Mouse (Mus musculus) brain, embryonic 14.5 days (tissue): ENCODE measurements around the gene Adcy5. TPM values are rescaled to one million over a fixed set of nuclear protein-coding genes. Genes with fewer than 3 reads are reported as not detected.

Source experiments
- DNase-seq: peaks from one replicate; pipeline ENCODE4 v3.0.0-alpha.2; 2011; ENCODE audit warnings: low read depth
- CTCF ChIP-seq: fragments of 200-500 bp; IDR thresholded peaks from 2 replicates; pipeline ENCODE4 v1.5.1; 2012; ENCODE audit warnings: inconsistent platforms, mild to moderate bottlenecking, moderate library complexity, borderline replicate concordance; ENCODE audit not compliant: insufficient read depth, insufficient read length; ENCODE audit errors: extremely low read depth
- POLR2A ChIP-seq: fragments of 200-500 bp; IDR thresholded peaks from 2 replicates; pipeline ENCODE4 v1.6.1; 2012; ENCODE audit warnings: mild to moderate bottlenecking, inconsistent platforms, borderline replicate concordance; ENCODE audit not compliant: poor library complexity, insufficient read depth, insufficient read length, severe bottlenecking; ENCODE audit errors: extremely low read depth
- polyA plus RNA-seq: library from polyadenylated mRNA; depleted of rRNA; stranded (reverse); fragments of >200 nt; gene quantifications from 2 replicates; pipeline ENCODE4 v1.2.3, GENCODE M21; 2012

Gene Adcy5
- polyA plus RNA-seq, 1 experiment: 36.2 TPM

DNA sequence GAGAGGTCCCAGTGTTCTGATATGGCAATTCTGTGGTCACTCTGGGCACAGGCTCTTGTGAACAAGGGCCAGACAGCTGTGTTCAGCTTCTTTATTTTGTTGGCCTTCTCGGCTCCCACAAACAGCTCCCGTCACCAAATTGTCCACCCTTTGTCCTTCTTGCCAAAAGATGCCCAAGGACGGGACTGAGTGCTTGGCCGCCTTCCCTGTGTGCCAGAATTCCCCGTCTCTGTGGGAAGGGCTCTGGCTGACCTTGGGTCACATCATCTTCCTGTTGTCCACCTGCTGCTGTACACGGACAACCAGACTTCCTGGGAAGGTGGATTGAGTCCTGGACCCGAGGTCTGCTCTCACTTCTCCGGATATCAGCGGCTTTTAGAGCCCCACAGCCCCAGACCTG lies 131.1 kb downstream of the Adcy5 start:
- no peak for DNase-seq
- no peak for TF ChIP-seq POLR2A
- no peak for TF ChIP-seq CTCF

DNA sequence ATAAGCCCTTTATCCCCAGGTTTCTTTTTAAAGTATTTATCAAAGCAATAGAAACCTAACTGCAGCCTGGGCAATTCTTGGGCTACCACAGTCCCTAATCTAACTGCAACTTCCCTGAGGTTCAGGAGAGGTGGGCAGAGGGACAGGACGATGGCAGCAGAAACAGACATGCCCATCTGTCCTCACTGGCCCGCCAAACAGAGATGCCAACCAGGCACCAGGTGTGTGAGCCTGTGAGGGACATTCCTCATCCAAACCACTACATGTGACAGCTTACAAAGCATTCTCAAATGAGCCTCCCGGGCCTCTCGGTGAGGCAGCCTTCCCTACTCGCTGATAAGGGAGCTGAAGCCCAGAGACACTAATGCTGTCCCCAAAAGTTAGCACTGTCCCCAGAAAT lies 132.6 kb downstream of the Adcy5 start:
- DNase-seq: no peak
- TF ChIP-seq CTCF: no peak
- no peak for TF ChIP-seq POLR2A

DNA sequence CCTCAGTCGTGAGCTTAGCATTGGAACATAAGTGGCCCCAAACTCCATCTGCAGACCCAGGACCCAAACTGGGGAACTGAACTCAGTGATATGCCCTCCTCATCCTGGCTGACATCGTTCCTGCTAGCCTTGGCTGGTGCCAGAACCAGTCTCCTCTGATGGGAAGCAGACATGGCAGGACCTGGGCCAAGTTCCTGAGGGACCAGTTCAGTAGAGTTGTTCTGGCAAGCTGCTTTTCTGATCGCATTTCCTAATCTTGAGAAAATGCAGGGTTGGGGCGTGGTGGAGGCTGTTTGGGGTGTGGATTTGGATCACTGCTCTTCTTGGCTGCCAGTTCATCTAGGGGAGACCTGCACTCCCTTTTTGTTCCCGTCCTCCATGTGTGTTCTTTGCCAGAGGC lies 143.1 kb downstream of the Adcy5 start:
- TF ChIP-seq POLR2A (no peak), CTCF (no peak)
- DNase-seq: no peak

DNA sequence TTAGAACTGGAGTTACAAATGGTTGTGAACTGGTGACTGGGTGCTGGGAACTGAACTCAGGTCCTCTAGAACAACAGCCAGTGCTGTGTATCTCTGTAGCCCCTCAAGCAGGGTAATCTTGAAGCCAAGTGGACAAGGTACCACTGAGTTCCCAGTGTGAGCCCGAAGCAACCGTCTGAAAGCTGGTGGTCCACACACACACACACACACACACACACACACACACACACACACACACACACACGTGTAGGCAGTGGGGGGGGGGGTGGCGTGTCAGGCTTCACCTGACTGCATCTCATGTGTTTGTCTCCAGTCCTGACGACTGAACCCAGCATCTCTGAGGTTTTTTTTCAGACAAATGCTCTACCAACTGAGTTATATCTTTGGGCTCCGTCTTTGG lies 145.5 kb downstream of the Adcy5 start:
- TF ChIP-seq POLR2A (no peak), CTCF (no peak)

DNA sequence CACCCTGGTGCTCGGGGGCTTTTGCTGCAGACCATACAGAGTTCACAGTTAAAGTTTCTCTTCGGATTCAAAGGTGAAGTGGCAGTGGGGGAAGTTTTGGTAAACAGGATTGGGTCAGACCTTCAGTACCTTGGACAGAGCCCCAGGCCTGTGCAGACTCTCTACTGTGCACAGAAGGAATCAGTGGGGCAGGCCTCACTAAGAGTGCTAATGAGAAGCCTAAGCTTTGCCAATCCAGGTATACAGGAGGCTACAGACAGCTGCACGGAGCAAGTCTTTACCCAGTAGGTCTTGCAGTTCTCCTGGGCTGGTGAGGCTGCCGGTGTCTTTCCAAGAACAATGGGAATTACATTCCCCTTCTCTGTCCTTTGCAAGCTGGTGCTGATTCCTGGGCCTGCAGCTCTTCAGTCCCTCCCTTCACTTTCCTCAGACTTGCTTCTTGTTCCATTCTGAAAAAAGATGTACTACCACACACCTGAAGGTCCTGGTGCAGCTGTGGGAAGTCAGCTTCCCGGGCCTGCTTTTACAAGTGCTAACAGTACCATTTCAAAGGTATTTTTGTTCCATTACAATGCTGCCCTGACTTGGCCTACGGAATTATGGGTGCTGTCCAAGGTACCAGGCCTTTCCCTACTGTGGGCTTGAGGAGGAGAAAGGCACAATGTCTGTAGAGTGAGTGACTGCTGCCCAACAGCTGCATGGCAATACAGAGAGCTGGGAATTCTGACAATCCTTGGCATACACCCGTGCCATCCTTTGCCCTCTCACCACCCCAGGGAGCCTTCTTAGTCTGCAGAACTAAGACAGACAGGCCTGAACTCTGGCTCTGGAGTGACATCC lies 148.0 kb downstream of the Adcy5 start:
- DNase-seq: no peak
- TF ChIP-seq CTCF (no peak), POLR2A (no peak)

More for the DNA sequence above, 145.5 kb downstream of the Adcy5 start:
- no peak for DNase-seq

DNA sequence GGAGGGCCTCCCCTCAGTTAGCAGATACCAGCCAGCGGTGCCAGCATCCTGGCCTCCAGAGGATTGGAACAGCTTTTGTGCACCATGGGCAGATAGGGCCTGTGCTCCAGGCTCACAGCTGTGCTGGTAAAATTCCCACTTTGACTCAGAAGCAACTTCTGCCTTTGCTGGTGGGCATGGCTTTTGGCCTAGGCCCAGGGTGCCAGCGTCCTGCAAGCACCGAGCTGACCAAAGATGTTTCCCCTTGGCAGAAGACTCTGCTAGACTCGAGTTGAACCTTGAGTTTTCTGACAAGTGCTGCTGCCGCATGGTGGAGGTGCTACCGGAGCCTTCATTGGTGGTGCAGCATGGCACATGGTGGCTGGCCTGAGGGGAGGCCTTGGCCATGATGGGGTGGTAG lies 149.0 kb downstream of the Adcy5 start:
- DNase-seq: no peak
- no peak for TF ChIP-seq CTCF
- TF ChIP-seq POLR2A: no peak

DNA sequence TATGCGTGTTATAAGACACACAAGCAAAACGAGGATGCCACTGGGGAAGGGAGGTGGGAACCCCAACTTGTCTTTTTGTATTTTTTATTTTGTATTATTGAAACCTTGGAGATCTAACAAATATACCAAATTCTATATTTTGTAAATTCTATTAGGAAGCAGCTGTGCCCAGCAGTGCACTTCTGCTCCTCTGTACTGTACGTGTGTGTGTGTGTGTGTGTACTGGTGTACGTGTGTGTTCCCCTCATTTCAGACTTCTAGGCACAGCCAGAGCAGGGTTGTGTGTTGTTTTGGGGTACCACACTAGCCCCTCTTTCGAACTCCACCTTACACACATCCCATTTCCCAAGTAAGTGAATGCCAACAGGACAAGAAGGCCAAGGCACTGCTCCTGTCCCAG lies 149.7 kb downstream of the Adcy5 start:
- no peak for TF ChIP-seq CTCF
- no peak for TF ChIP-seq POLR2A
- DNase-seq: no peak

DNA sequence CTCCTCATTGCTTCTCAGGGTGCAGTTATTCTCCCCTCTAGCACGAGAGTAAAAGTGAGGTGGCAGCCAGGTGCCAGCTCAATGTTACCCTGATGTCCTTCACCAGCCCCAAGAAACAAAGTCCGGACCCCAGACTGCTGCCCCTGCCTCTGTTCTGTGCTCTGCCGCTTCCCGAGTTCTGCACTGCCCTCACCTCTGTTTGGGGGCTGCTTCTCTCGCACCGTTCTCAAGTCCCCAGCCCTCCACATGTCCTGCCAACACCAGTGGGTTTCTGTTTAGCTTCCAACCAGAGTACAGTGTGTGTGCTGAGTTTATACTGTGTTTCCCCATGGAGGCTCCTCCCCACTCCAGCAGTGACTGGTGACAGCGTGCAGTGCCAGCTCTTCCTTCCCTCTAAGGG lies 150.5 kb downstream of the Adcy5 start:
- no peak for DNase-seq
- TF ChIP-seq CTCF (no peak), POLR2A (no peak)

DNA sequence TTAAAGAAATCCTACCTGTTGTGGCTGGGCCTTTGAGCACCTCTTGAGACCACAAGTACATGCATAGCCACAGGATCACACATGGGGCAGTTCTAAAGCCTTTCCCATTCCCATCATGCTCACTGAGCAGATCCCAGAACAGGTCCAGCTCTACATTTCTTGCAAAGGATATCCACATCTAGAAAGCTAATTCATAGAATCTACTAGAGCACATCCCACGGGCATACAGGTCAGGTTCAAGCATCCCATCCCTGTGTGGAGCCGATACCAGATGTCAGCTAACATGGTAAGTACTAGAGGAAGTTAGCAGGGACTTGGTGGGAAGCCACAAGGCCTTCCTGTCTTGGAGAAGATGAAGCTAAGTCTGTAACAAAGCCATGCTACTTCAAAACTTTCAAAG lies 152.0 kb downstream of the Adcy5 start:
- TF ChIP-seq CTCF: no peak
- no peak for TF ChIP-seq POLR2A
- DNase-seq: no peak

DNA sequence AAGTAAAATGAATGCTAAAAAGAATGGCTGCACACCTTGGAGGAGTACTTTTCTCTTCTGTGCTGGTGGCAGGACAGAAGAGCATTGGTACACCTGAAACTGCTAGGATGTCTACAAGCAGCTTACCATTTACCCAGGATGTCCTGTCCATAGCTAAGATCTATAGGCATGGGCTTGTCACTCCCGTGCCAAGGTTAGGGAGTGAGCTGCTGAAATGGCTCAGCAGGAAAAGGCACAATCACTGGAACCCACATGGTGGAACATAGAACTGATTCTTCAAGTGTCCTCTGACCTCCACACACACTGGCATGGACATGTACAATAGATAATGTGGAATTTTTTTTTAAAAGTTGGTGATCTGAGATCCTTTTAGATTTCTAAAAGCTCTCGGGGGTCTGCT lies 152.7 kb downstream of the Adcy5 start:
- no peak for DNase-seq
- no peak for TF ChIP-seq CTCF
- TF ChIP-seq POLR2A: no peak

DNA sequence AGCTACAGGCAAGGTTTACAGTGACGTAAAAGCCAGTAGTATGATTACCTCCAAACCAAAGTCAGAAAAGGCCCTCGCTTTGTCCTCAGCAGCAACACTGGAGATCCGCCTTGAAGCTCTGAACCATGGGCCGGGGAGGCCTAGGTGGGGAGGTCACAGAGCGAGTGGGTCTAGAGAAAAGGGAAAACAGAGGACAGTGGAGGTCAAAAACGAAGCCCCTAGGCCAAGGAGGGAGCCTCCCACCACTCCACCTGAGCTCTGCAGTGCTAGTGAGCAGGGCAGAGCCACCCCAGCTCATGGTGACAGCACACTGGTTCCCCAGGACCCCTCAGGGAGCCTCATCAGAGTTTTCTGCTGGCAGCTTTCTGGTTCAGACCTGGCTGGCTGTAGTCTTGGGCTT lies 153.3 kb downstream of the Adcy5 start:
- no peak for TF ChIP-seq CTCF
- TF ChIP-seq POLR2A: no peak
- DNase-seq: no peak

DNA sequence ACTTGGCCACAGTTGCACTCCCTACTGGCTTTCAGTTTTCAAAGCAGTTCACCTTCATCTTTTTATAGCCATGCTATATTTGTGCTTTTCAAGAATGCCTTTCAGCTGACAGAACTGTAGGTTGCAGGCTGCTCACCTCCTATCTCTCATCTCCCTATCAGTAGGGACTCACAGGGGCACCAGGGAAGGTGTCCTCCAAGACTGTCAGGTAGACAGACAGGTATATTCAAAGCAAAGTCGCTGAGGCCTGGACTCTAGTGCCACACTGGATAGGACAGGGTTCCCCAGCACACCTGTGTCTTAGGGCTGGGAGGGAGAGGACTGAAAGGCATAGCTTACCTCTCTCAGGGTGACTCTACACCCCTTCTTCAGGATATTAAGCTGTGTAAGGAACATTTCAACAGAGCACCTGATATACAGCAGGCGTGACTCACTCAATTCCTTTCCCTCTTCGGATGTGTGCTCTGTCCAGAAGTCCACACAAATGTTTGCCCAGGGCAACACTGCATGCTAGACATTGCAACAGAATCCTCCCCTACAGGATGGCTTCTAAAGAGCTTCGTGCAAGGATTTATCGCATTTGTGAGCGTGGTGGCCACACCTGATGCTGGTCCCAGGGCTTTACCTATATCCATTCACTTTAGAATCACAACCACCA lies 153.9 kb downstream of the Adcy5 start:
- TF ChIP-seq CTCF (no peak), POLR2A (no peak)
- no peak for DNase-seq
